Mouse (Mus musculus) megakaryocyte, adult 5-6 weeks (primary cell): ENCODE results near the gene Cst6. TPM values are rescaled to one million over a fixed set of nuclear protein-coding genes. Genes with fewer than 3 reads are reported as not detected.
"Not testable (repeated sequence)": the region's sequence is repeated elsewhere in the genome, so short reads cannot be mapped to it uniquely, and the experiment has no call there.

Experiments
- ATAC-seq: 2 replicates; pipeline ENCODE4 v1.8.0; 2016; ENCODE audit warnings: mild to moderate bottlenecking, inconsistent platforms; ENCODE audit not compliant: poor library complexity, severe bottlenecking
- total RNA-seq, 2 experiments: library from RNA; stranded (forward) in 1 of 2; stranded (reverse) in 1 of 2; fragments of 153-499, 151-499 nt in 1 of 2; fragments of 221-1000, 200-1000 nt in 1 of 2; gene quantifications; 2 replicates each; pipeline versions ENCODE4 v1.2.3 to v1.2.4; 2015 to 2017

Cst6 gene
- total RNA-seq (2015) (not detected in 2 replicates), total RNA-seq (2017) (not detected in 2 replicates)

DNA sequence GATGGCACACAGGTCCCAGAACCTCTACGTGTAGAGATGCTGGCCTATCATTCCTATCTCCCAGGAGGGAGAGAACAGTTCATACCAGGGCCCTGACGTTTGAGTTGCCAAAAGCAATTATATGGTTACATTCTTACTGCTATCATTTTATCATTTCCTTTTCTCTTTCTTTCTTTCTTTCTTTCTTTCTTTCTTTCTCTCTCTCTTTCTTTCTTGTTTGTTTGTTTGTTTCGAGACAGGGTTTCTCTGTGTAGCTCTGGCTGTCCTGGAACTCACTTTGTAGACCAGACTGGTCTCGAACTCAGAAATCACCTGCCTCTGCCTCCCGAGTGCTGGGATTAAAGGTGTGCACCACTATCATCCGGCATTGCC, at the start of gene Cst6:
Gene Cst6 (minus strand): TSS at position 73 of the 372 bp plus-strand sequence.
- ATAC-seq, result not testable (repeated sequence)

DNA sequence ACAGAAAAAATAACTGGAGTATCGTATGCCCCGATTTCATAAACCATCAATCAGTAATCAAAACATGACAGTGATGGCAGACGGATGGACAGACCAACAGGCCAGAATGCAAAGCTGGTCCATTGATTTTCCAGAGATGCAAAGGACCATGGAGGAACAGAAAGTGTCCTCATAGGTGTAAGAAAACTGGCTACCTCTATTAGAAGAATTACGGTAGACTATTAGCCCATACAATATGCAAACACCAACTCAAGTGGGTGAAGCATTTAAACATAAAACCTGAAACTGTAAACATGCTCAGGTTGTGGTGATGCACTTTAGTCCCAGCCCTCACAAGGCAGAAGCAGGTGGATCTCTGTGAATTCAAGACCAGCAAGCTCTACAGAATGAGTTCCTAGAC, 46.0 kb upstream of the Cst6 start:
- no peak for ATAC-seq

DNA sequence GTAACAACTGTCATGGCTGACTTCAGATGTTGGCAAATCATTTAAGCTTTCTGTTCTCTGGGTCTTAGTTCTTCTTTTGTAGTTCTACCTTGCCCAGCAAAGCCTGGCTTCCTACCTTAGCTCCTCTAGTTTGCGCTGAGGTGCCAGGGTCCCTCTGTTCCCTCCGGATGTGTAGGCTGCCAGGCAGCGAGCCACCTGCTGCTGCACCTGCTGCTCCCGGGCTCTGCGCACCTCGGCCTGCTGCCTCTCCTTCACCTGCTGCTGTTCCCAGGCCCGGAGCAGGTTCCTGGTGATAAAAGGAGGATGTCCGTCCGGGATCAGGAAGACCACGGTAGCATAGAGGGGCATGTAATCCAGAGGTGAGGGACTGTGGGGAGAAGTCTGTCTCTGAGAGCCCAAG, 44.8 kb upstream of the Cst6 start:
- ATAC-seq, result no peak

DNA sequence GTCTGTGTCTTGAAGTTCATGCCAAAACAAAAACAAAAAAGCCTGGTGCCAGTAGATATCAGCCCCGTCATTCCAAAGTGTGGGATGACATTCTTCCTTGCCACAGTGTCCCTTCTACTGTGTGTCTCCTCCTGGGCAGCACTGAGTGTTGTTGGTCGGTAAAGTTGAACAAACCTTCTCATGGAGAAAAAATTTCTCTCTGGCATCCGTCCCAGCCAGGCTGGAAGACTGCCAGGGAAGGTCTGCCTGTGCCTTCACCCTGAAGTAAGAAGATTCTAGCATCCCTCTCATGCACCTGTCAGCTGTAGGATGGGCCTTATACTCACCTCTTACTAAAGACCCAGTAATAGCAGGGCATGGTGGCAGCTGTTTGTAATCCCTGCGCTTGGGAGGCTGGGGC, 43.5 kb upstream of the Cst6 start:
- no peak for ATAC-seq

DNA sequence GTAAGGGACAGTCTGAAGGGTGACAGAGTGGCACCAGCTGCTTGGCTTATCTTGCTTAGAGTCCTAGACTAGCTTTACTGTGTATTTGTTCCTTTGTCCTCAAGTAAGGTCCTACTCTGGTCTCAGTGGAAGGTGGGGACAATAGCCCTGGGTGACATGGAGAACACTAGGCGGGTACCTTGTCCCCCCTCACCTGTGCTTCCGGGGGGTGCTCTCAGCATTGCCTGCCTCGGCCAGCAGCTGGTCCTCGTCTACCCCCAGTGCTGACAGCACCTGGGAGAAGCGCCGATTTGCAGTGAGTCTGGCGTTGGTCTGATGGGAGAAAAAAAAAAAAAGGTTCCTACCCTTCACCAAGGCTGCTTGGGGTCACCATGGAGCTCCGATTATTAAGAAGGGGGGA, 41.0 kb upstream of the Cst6 start:
- no peak for ATAC-seq

DNA sequence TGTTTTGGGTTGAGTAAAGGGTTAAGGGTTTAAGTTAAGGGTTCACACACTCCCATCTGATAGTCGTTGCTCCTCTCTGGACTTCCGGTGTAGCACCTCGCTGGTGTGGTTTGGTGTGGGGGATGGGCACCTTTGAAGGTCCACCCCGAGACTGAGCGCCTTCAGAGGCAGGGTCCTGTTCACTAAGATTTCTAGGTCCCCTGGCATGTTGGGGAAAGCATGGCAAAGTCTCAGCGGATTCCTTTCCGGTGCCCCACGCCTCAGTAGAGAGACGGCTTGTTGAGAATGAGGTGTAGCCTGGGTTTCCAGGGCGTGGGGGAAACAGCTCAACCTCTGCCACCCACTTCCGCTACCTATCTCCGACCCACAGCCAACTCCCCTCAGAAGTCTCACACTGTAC, 40.3 kb upstream of the Cst6 start:
- peak; percentile 64 for ATAC-seq

DNA sequence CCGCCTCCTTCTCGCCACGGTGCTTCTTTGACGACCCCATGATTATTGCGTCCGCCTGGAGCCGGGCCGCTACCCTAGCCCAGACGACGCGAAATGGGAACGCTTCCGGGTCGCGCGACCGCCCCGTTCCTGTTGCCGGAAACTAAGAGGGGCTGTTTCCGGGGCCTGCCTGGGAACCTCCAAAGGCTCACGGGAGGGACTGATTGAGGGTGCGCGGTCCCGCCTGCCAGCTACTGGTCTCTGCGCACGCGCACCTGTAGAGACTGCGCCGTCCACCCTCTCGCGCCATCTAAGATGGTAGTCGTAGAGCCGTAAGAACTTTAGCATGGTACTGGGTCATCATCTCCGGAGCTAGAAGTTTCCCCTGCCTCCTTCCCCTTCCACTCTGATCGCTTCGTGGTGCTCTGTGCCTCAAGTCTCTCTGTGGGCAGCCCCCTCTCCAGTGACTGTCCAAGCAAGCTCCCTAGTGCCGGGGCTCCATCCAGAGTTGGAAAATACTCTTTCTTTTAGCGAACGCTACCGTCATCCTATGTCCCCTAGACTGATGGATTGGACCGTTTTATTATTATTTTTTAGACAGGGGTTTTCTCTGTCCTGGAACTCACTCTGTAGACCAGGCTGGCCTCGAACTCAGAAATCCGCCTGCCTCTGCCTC, 39.3 kb upstream of the Cst6 start, which contains the start of gene Sart1:
Gene Sart1 (minus strand): TSS at position 116 of the 655 bp plus-strand sequence.
- peak; percentile 96 for ATAC-seq

DNA sequence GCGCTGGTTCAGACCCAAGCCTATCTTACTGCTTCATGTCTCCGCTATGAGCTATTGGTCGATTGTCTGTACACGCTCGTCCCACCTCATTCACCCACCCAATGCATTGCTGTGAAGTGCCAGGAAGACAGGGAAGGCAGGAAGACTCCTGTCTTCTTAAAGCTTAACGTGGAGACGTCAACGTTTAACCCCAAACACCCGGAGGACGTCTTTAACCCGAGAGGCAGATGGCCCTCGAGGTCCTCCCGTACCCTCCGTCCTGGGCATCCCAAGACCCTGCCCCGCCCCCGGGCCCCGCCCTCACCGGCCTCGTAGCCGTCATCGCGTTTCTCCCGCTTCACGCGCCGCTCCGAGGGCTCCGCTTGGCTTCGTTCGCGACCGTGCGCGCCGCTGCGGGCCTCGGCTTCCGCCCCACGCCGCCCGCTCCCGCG, 38.7 kb upstream of the Cst6 start:
- no peak for ATAC-seq

DNA sequence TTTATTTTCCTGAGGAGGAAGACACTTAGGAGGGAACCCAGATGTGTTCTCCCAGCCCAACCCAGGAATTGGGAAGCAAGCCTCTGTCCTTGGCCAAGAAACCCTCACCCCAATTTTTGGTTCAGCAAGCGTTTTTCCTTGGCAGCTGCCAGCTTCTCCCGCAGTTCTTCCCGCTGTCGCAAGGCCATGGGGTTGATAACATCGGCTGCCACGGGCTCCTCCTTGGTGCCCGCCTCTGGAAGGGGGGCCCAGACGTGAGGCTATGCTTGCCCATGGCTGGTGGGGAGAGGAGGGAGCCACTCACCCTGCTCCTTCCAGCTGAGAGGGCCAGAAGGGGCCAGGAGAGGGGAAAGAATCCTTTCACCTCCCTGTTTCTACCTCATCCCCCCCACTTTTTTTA, 35.3 kb upstream of the Cst6 start:
- no peak for ATAC-seq

DNA sequence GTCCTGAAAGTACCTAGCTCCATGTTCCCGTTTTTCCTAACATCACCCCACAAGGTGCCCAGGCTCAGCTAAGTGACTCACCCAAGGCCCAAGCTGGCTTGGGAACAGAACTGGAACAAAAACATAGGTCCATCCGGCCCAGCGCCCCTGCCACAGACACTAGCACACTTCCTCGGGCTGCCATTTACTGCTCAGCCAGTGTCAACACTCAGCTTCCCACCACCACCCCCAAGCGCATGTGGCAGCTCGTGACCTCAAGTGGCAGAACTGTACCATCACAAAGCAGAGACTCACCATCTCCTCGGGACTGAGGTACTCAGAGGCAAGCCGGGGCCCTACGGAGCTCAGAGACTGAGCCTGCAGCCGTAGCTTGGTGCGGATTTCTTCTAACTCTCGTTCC, 34.0 kb upstream of the Cst6 start:
- no peak for ATAC-seq

DNA sequence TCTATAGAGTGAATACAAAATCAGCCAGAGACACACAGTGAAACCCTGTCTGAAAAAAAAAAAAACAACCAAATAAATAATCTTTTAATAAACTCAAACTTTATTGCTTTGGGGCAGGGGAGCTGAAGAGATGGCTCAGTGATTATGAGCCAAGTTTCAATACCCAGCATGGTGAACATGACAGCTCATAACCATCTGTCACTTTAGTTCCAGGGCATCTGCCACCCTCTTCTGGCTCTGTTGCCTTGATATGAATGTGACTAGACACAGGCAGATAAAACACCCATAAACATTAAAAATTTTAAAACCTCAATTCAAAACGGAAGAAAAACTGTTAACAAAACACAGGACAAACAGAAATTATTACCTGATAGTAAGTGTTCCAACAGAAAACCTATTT, 28.1 kb upstream of the Cst6 start:
- no peak for ATAC-seq

DNA sequence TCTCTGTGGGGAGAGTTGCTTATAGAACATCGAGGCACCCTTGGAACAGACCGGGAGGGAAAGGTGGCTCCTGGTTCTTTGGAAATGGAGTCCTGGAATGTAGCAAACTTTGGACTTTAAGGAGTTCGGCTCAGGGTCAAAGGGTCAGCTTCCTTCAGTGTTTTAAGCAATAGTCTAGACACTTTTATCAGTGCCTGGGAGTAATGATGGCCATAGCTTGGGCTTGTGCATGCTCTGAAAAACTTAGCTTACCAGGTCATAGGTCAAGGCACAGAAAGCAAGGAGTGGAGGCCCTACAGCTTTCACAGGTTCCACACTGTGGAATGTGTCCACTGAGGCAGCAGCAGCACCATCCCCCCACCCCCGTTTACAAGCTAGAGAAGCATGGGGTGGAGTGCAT, 25.4 kb upstream of the Cst6 start:
- ATAC-seq, result no peak

DNA sequence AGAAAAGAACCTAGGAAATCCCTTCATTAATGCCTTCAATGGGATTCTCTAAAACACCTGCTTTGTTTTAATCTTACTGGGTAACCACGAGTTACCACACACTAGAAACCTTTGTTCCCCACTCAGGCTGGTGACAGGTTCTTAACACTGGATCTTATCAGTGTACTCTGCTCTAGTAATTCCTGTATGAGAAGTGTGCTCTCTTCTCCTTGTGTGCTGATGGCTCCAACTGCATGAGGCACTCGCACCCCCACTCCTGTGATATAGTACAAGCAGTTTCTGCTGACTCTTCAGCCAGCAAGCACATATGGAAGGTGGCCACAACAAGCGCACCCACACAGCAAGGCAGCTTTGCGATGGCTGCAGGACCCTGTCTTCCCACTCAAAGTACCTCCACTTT, 24.8 kb upstream of the Cst6 start:
- ATAC-seq, result no peak

DNA sequence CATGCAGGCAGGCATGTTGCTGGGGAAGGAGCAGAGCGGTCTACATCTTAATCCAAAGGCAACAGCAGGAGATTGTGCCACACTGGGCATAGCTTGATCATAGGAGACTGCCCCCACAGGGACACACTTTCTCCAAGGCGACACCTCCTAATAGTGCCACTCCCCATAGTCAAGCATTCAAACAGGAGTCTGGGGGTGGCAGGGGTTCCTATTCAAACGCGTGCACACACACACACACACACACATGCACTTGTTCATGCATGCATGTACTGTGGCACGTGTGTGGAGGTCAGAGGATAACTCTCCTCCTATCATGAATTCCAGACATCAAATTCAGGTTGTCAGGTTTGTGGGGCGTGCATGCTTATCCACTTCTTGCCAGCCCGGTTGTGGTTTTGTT, 23.4 kb upstream of the Cst6 start:
- no peak for ATAC-seq

DNA sequence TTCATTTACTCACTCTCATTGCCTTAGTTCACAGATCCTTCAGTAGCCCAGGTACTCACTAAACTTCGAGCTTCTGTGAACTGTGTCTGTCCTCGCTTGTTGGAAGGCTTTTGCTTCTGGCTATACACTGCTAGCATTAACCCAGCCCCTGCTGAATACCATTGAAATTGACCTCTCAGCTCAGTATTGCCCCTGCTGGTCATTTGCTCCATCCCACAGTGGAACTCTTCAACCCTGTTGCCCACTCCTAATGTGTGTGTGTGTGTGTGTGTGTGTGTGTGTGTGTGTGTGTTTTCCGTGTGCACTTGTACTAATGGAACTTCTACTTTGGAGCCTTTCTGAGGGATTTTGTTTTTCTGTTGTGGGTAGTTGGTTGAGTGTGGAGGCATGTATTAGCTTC, 21.6 kb upstream of the Cst6 start:
- ATAC-seq, result no peak

DNA sequence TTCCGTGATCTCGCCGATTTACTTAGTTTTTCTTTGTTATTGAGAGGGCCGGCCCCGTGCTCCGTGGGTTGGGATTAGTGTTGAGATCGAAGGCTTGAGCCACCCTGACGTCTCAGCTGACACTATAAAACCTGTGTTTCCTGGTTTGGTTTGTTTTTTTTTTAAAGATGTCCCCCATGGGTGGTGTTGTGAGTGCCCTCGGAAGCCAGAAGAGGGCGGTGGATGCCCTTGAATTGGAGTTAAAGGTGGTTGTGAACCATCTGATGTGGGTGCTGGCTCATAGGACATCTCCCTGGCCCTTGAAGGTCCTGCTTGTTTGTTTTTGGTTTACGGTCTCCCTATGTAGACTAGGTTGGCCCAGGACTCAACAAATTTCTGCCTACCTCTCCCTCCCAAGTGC, 18.1 kb upstream of the Cst6 start:
- no peak for ATAC-seq

DNA sequence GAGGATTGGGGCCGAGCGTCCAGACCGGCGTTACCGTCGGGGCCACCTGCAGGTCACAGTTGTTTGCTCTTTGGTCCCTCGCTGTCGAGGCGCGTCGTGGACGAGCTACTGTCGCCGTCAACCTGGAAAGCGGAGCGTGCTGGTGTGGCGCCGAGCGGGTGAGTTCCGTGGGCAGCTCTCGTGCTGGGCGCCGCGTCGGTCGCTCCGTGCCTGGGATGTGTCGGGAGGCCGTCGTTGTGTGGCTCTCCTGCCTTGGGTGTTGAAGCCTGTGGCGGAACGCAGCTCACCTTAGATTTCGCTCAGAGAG, 17.6 kb upstream of the Cst6 start, which contains the start of gene Banf1:
Gene Banf1 (minus strand): TSS at position 116 of the 307 bp plus-strand sequence.
- ATAC-seq, result no peak

DNA sequence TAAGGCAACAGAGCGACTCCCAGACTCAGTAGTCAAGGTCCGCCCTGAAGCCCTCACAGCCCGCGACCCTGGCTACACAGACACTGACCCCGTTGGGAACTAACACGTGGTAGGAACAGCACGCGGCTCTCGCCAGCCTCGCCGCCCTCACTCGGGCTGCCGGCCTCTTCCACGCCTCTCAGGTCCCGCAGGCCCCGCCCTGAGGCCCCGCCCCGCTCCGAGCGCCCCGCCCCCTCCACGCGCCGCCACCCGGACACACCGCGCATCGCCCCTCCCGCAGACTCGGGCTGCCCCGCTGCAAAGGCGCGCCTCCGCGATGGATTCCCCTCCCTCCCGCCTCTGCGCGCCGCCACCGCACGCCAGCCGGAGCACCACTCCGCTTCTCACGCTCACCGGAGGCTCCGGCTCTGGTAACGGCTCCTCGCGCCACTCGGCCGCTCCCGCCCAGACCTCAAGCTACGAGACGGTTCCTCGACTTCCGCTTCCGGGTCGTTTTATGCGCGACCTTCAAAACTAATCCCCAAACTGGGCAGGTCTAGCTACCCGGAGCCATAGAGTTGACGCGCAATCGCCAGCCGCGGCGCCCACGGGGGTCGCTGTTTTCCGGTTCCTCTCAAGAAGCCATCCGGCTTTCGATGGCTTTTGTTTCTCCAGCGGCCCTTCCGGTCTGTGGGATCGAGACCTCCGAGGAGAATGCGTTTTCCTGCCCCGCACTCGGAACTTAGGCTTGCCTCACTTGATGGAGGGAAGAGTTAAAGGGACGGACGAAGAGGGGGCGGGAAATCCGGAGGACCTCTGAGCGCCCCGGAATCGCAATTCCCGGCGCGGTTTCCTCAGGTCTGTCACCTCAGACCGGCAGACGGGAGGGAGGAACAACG, 17.0 kb upstream of the Cst6 start, which contains the start of gene Eif1ad:
Gene Eif1ad (plus strand): TSS at position 567 of the 878 bp plus-strand sequence.
- peak; percentile 88 for ATAC-seq

DNA sequence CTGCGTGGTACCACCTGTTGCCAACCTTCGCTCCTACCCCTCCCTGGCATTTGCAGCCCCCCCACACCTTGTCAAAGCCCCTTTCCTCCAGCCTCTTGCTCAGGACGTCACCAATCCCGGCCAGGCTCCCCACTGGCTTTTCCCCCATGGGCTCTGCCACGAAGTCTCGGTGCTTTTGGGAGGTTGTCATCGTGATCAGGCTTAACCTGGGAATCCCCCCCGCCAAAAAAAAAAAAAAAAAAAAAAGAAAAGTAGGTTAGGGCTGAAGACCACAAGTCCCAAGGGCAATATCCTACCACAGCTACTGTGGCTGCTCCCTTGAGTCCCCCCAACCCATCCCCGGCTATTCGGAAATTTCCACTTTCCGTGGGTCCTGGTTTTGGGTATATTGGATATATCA, 16.4 kb upstream of the Cst6 start:
- no peak for ATAC-seq

DNA sequence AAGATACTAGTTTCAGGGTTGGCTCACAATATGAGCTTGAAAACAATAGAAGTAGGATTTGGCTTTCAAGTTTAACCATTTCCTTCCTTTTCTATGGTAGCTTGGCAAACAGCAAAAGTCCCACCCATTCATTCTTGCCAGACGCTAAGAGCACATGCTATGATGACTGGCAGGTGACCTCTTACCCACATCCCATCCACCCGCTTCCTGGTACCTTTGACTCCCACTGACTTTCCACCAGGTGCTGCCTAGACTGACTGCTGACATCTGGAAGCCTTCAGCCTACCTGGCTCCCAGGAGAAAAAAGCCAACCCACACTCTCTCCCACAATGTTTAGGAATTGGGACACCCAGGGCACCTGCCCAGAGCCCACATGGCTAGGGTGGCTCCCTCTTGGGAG, 14.8 kb upstream of the Cst6 start:
- no peak for ATAC-seq

DNA sequence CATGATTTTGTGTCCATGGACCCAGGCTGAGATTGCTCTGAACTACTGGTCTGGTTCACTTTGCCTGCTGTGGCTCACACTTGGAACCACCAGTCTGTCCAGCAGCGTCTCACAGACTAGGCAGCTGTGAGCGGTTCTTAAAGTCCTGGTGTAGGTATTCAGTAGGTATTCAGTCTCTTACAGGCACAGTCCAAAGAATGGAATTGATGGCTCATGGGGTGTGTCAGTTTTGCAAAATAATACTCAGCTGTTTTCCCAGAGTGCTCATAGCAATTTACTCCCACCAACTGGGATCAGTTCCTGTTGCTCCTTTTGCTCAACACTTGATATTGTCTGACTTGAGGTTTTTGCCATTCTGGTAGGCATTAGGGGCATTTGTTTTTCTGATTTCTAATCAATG, 12.8 kb upstream of the Cst6 start:
- no peak for ATAC-seq

DNA sequence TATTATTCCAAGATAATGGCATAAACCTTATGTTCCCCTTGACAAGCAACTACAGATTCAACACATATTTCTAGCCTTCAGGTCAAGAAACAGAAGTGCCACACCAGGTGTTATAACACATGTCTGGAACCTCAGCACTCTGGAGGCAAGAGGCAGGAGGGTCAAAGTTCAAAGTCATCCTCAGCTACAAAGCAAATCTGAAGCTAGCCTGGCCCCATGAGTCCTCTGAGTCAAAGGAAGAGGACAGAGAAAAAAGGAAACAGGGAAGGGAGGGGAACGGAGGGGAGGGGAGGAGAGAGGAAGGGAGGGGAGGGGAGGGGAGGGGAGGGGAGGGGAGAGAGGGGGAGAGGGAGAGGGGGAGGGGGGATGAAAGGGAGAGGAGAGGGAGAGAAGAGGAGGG, 6.7 kb upstream of the Cst6 start:
- no peak for ATAC-seq
